Mouse (Mus musculus) heart, adult 9 months (tissue): Measurements from ENCODE around the gene Lsm10.

ENCODE experiments used
- DNase-seq, 2 experiments: peaks; one replicate each; pipeline ENCODE4 v3.0.0; 2022; ENCODE audit warnings: low spot score in 2 of 2

Gene Lsm10

GRCm38 (mm10) chr4:126096464-126097111 lies at the start of gene Lsm10:
Lsm10 (plus strand) TSS chr4:126096623.
- peak; percentile 96 to 97 for DNase-seq

GRCm38 (mm10) chr4:126046851-126047585 lies 49.4 kb upstream of the Lsm10 start, which contains the start of gene Mrps15:
Mrps15 (plus strand) TSS chr4:126046925.
- DNase-seq, result peak; percentile 87 to 88

- no peak for DNase-seq
These were observed 44.8 kb upstream of the Lsm10 start for GRCm38 (mm10) chr4:126051617-126052016.

- DNase-seq, result no peak
These were observed 39.0 kb upstream of the Lsm10 start for GRCm38 (mm10) chr4:126057207-126058133.

- DNase-seq, result peak; percentile 90 to 95
These were observed 38.1 kb upstream of the Lsm10 start, which contains the start of gene Oscp1 for GRCm38 (mm10) chr4:126058134-126058996. Oscp1 (plus strand) TSS chr4:126058565.

GRCm38 (mm10) chr4:126058997-126059362 lies 37.4 kb upstream of the Lsm10 start:
- DNase-seq, result no peak

GRCm38 (mm10) chr4:126062856-126063255 lies 33.6 kb upstream of the Lsm10 start:
- no peak for DNase-seq

GRCm38 (mm10) chr4:126065241-126065640 lies 31.2 kb upstream of the Lsm10 start:
- DNase-seq, result no peak

GRCm38 (mm10) chr4:126067401-126068077 lies 28.9 kb upstream of the Lsm10 start:
- DNase-seq, result peak in 1 of 2 experiments; percentile 53

GRCm38 (mm10) chr4:126068842-126069241 lies 27.6 kb upstream of the Lsm10 start:
- no peak for DNase-seq

- no peak for DNase-seq
These were observed 18.6 kb upstream of the Lsm10 start for GRCm38 (mm10) chr4:126077833-126078232.

- DNase-seq, result no peak
These were observed 17.2 kb upstream of the Lsm10 start for GRCm38 (mm10) chr4:126079266-126079665.

- DNase-seq, result no peak
These were observed 14.8 kb upstream of the Lsm10 start for GRCm38 (mm10) chr4:126081601-126082000.

- no peak for DNase-seq
These were observed 13.4 kb upstream of the Lsm10 start for GRCm38 (mm10) chr4:126083021-126083420.

GRCm38 (mm10) chr4:126084382-126084781 lies 12.0 kb upstream of the Lsm10 start:
- DNase-seq, result no peak

- peak; percentile 81 to 82 for DNase-seq
These were observed 10.3 kb upstream of the Lsm10 start for GRCm38 (mm10) chr4:126085996-126086576.

- DNase-seq, result no peak
These were observed 6.1 kb upstream of the Lsm10 start for GRCm38 (mm10) chr4:126090101-126090847.

- DNase-seq, result no peak
These were observed 5.6 kb upstream of the Lsm10 start for GRCm38 (mm10) chr4:126090848-126091124.

- DNase-seq, result no peak
These were observed 4.5 kb upstream of the Lsm10 start for GRCm38 (mm10) chr4:126091873-126092272.
